Mouse (Mus musculus): ENCODE measurements around the gene Mtif3. TPM values are rescaled to one million over a fixed set of nuclear protein-coding genes. Genes with fewer than 3 reads are reported as not detected.
A peak's percentile ranks its signal among the peaks of the same experiment; 100 is the strongest.

Gene Mtif3
- polyA plus RNA-seq, 1 experiment from 2014 or later = 30.0 TPM

DNA sequence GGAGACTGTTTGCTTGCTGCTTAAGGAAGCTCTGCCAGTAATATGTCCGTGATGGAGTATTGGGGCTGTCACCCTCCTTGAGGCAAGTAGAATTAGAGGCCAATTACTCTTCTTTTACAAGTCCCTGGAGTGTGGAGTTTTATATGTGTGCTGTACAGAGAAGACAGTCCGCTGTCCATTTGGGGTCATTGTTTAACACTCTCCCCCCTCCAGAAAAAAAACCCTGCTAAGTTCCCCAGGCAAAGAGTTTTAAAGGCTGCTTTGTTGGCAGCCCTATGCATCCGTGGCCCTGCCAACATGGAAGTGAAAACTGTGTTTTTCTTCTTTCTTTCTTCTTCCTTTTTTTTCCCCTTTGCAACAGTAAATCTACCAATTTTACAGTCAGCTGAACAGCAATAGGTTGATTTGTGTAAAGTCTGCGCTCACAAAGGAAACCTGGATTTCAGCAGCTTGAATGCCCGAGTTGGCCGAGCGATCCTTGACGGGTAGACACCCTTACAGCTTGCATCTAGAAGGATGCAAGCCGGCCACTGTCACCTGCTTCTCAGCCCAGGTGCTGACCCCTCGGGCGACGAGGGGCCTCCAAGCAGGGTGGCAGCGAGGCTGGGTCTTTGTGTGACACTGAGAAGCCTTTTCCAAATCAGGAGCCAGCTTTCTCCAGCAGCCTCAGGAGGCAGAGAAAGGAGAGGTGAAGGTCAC lies 5.2 kb upstream of the Mtif3 start:
- no peaks in the 10 kb centered on the region for H3K36me3 ChIP-seq (ENCODE audit: control insufficient read depth, insufficient read depth, low read length)
- H3K4me1 ChIP-seq (ENCODE audit: control insufficient read depth, insufficient read depth, low read length) = no peaks in the 10 kb centered on the region
- no peaks in the 10 kb centered on the region for H3K27me3 ChIP-seq (ENCODE audit: control insufficient read depth, insufficient read depth, low read length)
- no peak overlapping the region for H3K4me3 ChIP-seq (replicated peaks; ENCODE audit: low read depth, low read length)
- 49% methylated on average over 13 of the region's 13 CpGs for WGBS
- DNase-seq (no peak), ATAC-seq (ENCODE audit: low FRiP score, low TSS enrichment) (no peak)
- no peak overlapping the region for H3K4me2 ChIP-seq (ENCODE audit: low read length)
- 0 out of 2 replicates have a peak overlapping the region, but pooled peaks have one; percentile 9 for H3K9ac ChIP-seq (replicated peaks; ENCODE audit: low read length)
- H3K27ac ChIP-seq (replicated peaks; ENCODE audit: low read depth, low read length) = no peak overlapping the region
- no peaks in the 10 kb centered on the region for H3K9me3 ChIP-seq (ENCODE audit: control insufficient read depth, low read length)

DNA sequence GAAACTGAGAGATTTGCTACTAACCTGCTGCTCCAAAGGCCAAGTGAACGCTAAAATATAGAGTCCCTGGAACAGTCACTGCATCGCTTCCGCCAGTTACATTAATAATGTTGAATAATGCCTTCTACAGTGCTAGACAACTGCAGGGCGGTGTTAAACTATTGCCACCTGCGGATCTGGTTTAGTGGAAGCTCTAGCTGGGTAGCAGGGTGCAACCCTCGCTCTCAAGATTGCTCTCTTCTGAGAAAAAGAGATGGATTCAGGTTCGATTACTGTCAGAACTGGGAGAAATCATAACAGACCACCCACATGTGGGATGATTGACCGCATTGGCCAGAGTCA lies 308 bp upstream of the Mtif3 start:
- no peaks in the 10 kb centered on the region for H3K27me3 ChIP-seq (ENCODE audit: control insufficient read depth, insufficient read depth, low read length)
- peak overlapping the region; percentile 75; the same call in 1 of the 2 replicates for H3K9ac ChIP-seq (replicated peaks; ENCODE audit: low read length)
- ATAC-seq (ENCODE audit: low FRiP score, low TSS enrichment) (peak; percentile 46; the same call in 1 of the 2 replicates), DNase-seq (no peak)
- 0 out of 2 replicates have a peak overlapping the region, but pooled peaks have one; percentile 20 for H3K27ac ChIP-seq (replicated peaks; ENCODE audit: low read depth, low read length)
- H3K9me3 ChIP-seq (ENCODE audit: control insufficient read depth, low read length) = no peaks in the 10 kb centered on the region
- peak overlapping the region; percentile 86 for H3K4me3 ChIP-seq (replicated peaks; ENCODE audit: low read depth, low read length)
- 53% methylated on average over 8 of the region's 8 CpGs for WGBS
- H3K36me3 ChIP-seq (ENCODE audit: control insufficient read depth, insufficient read depth, low read length) = peaks cover 10% of the 10 kb centered on the region
- H3K4me1 ChIP-seq (ENCODE audit: control insufficient read depth, insufficient read depth, low read length) = peaks cover 7% of the 10 kb centered on the region
- peak overlapping the region; percentile 73 for H3K4me2 ChIP-seq (ENCODE audit: low read length)

DNA sequence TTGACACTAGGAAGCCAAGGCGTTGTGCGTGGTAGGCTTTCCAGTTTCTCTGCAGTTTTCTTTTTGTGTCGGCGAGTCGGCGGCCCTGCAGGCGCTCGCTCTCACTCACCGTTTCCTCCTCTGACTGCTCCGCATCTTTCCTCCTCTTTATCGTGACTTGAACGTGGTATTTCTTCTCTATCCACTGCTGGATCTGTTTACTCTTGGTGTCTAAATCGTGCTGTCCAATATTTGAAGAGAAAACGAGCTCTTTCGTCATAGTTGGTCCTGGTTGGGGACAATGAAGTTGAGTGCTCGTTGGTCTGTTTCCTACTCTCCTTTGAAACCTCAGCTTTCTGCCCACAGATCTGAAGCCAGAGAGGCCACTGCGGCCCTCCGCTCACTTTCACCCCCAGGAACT lies 6.9 kb downstream of the Mtif3 start:
- peaks cover 77% of the 10 kb centered on the region for H3K36me3 ChIP-seq (ENCODE audit: control insufficient read depth, insufficient read depth, low read length)
- 93% methylated on average over 18 of the region's 18 CpGs for WGBS

DNA sequence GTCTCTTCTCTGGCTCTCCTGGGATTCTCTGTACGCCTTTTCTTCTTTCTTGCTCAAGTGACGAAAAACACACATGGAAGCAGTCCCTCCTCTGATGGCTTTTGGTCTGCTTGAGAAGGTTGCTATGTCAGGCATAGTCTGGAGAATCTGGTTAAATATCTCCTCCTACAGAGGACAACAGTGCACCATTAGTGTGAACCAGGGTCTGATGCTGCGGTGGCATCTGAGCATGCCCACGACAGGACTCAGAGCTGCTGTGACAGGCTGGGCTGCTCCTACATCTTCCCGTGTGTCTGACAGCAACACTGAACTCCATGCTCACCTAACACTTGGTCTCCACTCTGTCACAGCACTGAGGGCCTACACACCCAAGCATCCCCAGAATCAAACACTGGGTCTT lies 7.9 kb downstream of the Mtif3 start:
- 87% methylated on average over 5 of the region's 5 CpGs for WGBS
- Histone ChIP-seq H3K27ac (replicated peaks; ENCODE audit: low read depth, low read length) (no peak overlapping the region), H3K9ac (replicated peaks; ENCODE audit: low read length) (no peak overlapping the region), H3K4me2 (ENCODE audit: low read length) (no peak overlapping the region), H3K36me3 (ENCODE audit: control insufficient read depth, insufficient read depth, low read length) (peaks cover 87% of the 10 kb centered on the region), H3K4me1 (ENCODE audit: control insufficient read depth, insufficient read depth, low read length) (no peaks in the 10 kb centered on the region), H3K4me3 (replicated peaks; ENCODE audit: low read depth, low read length) (no peak overlapping the region), H3K9me3 (ENCODE audit: control insufficient read depth, low read length) (no peaks in the 10 kb centered on the region), H3K27me3 (ENCODE audit: control insufficient read depth, insufficient read depth, low read length) (no peaks in the 10 kb centered on the region)
- DNase-seq = no peak
- no peak for ATAC-seq (ENCODE audit: low FRiP score, low TSS enrichment)

More for the DNA sequence above, 6.9 kb downstream of the Mtif3 start:
- H3K4me1 ChIP-seq (ENCODE audit: control insufficient read depth, insufficient read depth, low read length) = no peaks in the 10 kb centered on the region
- no peak overlapping the region for H3K4me2 ChIP-seq (ENCODE audit: low read length)
- no peak overlapping the region for H3K4me3 ChIP-seq (replicated peaks; ENCODE audit: low read depth, low read length)
- H3K9me3 ChIP-seq (ENCODE audit: control insufficient read depth, low read length) = no peaks in the 10 kb centered on the region
- DNase-seq (no peak), ATAC-seq (ENCODE audit: low FRiP score, low TSS enrichment) (no peak)
- H3K9ac ChIP-seq (replicated peaks; ENCODE audit: low read length) = no peak overlapping the region
- H3K27ac ChIP-seq (replicated peaks; ENCODE audit: low read depth, low read length) = no peak overlapping the region
- H3K27me3 ChIP-seq (ENCODE audit: control insufficient read depth, insufficient read depth, low read length) = no peaks in the 10 kb centered on the region

DNA sequence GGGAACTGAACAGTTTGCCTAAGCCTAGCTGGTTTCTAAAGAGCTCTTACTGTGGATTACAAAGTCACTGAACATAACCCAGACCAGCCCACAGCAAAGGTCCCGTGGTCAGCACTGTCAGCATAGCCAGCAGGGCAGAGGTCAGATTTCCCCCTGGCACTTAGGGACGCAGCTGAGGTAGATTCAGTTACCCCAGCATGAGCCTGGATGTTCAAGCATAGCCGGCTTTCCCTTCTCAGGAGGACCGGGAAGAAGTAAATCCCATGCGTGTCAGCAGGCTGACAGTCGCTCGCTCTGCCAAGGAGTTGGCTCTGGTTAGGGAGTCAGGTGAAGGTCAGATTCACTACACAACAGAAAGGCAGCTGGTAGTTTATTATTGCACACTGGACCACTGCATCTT lies 9.0 kb downstream of the Mtif3 start:
- ATAC-seq (ENCODE audit: low FRiP score, low TSS enrichment) (no peak), DNase-seq (no peak)
- H3K27ac ChIP-seq (replicated peaks; ENCODE audit: low read depth, low read length) = no peak overlapping the region
- H3K27me3 ChIP-seq (ENCODE audit: control insufficient read depth, insufficient read depth, low read length) = no peaks in the 10 kb centered on the region
- H3K9me3 ChIP-seq (ENCODE audit: control insufficient read depth, low read length) = no peaks in the 10 kb centered on the region
- no peak overlapping the region for H3K9ac ChIP-seq (replicated peaks; ENCODE audit: low read length)
- H3K4me1 ChIP-seq (ENCODE audit: control insufficient read depth, insufficient read depth, low read length) = peaks cover 2% of the 10 kb centered on the region; the same call in 1 of the 2 replicates
- no peak overlapping the region for H3K4me2 ChIP-seq (ENCODE audit: low read length)
- WGBS = 90% methylated on average over 7 of the region's 7 CpGs
- peaks cover 84% of the 10 kb centered on the region for H3K36me3 ChIP-seq (ENCODE audit: control insufficient read depth, insufficient read depth, low read length)
- no peak overlapping the region for H3K4me3 ChIP-seq (replicated peaks; ENCODE audit: low read depth, low read length)

DNA sequence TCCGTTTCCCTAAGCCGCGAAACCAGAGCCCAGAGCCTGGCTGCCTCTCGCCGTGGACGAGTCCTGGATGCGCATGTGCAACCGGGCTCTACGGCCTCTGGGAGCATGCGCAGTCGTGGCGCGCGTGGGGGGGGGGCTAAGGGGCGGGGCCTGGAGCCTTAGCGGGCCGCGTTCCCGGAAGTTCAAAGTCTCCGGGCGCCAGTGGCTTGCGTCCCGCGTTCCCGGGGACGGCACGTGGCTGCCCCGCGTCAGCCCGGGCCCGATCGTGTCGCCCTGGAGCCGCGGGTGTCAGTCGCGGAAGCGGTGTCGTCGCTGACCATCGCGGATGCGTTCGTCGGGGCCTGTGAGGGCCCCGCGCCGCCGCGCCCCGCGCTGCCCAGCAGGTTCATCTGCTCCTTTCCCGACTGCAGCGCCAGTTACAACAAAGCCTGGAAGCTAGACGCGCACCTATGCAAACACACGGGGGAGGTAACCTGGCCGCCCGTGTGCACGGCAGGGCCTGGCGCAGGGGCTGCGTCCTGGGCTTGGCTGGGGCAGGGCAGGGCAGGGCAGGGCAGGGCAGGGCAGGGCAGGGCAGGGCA lies 15.0 kb downstream of the Mtif3 start, which contains the start of gene Gtf3a:
TSS of gene Gtf3a (plus strand) at position 150 of the 581 bp plus-strand sequence.
- Histone ChIP-seq H3K4me2 (ENCODE audit: low read length) (peak within 1 kb of the TSS; percentile 95), H3K27ac (replicated peaks; ENCODE audit: low read depth, low read length) (peak within 1 kb of the TSS; percentile 67), H3K36me3 (ENCODE audit: control insufficient read depth, insufficient read depth, low read length) (peaks cover 29% of the 10 kb centered on the region), H3K9ac (replicated peaks; ENCODE audit: low read length) (peak within 1 kb of the TSS; percentile 80), H3K27me3 (ENCODE audit: control insufficient read depth, insufficient read depth, low read length) (no peaks in the 10 kb centered on the region), H3K4me3 (replicated peaks; ENCODE audit: low read depth, low read length) (peak within 1 kb of the TSS; percentile 79), H3K4me1 (ENCODE audit: control insufficient read depth, insufficient read depth, low read length) (peaks cover 9% of the 10 kb centered on the region; the same call in 1 of the 2 replicates), H3K9me3 (ENCODE audit: control insufficient read depth, low read length) (no peaks in the 10 kb centered on the region)
- DNase-seq (peak; percentile 97), ATAC-seq (ENCODE audit: low FRiP score, low TSS enrichment) (peak; percentile 93)
- under 1% methylated on average over 62 of the region's 62 CpGs for WGBS

DNA sequence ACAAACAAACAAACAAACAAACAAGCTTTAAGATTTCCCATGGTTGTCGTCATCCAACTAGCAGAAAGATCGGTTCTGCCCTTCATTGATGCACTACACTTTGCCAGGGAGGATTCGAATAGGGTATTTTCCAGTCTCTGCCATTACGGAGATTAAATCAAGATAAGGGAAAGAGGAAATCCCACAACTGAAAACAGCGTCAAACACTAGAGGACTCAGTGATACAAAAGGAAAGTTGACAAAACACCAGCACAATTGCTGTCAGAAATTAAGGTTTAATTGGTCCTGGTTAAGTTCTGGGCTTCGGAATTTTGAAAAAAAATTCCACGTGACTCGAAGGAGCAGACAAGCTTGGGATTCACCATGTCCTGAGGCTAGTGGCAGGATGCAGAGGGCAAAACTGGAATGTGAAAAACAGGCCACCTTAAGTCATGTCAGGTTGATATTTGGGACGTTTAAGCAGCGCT lies 15.5 kb downstream of the Mtif3 start:
- Histone ChIP-seq H3K27me3 (ENCODE audit: control insufficient read depth, insufficient read depth, low read length) (no peaks in the 10 kb centered on the region), H3K4me1 (ENCODE audit: control insufficient read depth, insufficient read depth, low read length) (peaks cover 9% of the 10 kb centered on the region; the same call in 1 of the 2 replicates), H3K9me3 (ENCODE audit: control insufficient read depth, low read length) (no peaks in the 10 kb centered on the region), H3K4me2 (ENCODE audit: low read length) (peak overlapping the region; percentile 95), H3K4me3 (replicated peaks; ENCODE audit: low read depth, low read length) (peak overlapping the region; percentile 79), H3K9ac (replicated peaks; ENCODE audit: low read length) (peak overlapping the region; percentile 80), H3K27ac (replicated peaks; ENCODE audit: low read depth, low read length) (peak overlapping the region; percentile 67), H3K36me3 (ENCODE audit: control insufficient read depth, insufficient read depth, low read length) (peaks cover 24% of the 10 kb centered on the region)
- 26% methylated on average over 10 of the region's 10 CpGs for WGBS
- no peak for DNase-seq
- ATAC-seq (ENCODE audit: low FRiP score, low TSS enrichment) = no peak

DNA sequence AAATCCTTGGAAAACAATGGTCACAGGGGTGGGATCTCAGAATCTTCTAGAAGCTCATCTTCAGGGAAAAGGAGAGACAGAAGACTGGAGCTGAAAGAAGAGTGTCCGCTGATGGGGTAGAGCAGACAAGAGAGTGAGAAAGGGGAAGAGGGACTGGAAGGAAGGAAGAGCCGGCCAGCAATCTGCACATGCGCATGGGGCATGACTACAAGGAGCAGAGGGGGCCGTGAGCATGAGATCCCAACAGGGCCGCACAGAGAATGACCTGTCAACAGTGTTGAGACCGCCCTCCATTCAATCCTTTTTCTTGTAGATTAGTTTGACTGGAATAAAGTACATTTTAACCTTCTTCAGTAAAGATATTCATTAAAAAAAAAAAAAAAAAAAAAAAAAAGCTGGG lies 16.1 kb downstream of the Mtif3 start:
- peaks cover 9% of the 10 kb centered on the region; the same call in 1 of the 2 replicates for H3K4me1 ChIP-seq (ENCODE audit: control insufficient read depth, insufficient read depth, low read length)
- H3K36me3 ChIP-seq (ENCODE audit: control insufficient read depth, insufficient read depth, low read length) = peaks cover 18% of the 10 kb centered on the region
- no peak overlapping the region for H3K4me3 ChIP-seq (replicated peaks; ENCODE audit: low read depth, low read length)
- ATAC-seq (ENCODE audit: low FRiP score, low TSS enrichment) (no peak), DNase-seq (no peak)
- WGBS = 96% methylated on average over 6 of the region's 6 CpGs
- H3K9me3 ChIP-seq (ENCODE audit: control insufficient read depth, low read length) = no peaks in the 10 kb centered on the region
- no peak overlapping the region for H3K27ac ChIP-seq (replicated peaks; ENCODE audit: low read depth, low read length)
- no peak overlapping the region for H3K4me2 ChIP-seq (ENCODE audit: low read length)
- H3K9ac ChIP-seq (replicated peaks; ENCODE audit: low read length) = no peak overlapping the region
- H3K27me3 ChIP-seq (ENCODE audit: control insufficient read depth, insufficient read depth, low read length) = no peaks in the 10 kb centered on the region
